Mouse (Mus musculus): ENCODE measurements around the gene Nfe2. TPM values are rescaled to one million over a fixed set of nuclear protein-coding genes. Genes with fewer than 3 reads are reported as not detected.

The Nfe2 gene
- total RNA-seq (2014; fragmentation: Nextera tagmentation) (254 and 313 TPM in 2 replicates), total RNA-seq (2017) (177 TPM in 2 replicates), polyA plus RNA-seq (2012) (151 and 155 TPM in 2 replicates)

- ATAC-seq (ENCODE audit: extremely low read depth, insufficient number of reproducible peaks, low FRiP score, poor library complexity, severe bottlenecking) (peak; percentile 92), DNase-seq (ENCODE audit: low spot score) (peak; percentile 88)
- H3K27me3 ChIP-seq (ENCODE audit: insufficient read depth, low read length): no peaks in the 10 kb centered on the region
- H3K9me3 ChIP-seq (replicated peaks): no peaks in the 10 kb centered on the region
- peak within 1 kb of the TSS; percentile 67 for H3K4me3 ChIP-seq (ENCODE audit: low read depth, low read length)
- peaks cover 65% of the 10 kb centered on the region for H3K4me1 ChIP-seq (ENCODE audit: insufficient read depth, low read depth, low read length)
- TF ChIP-seq GATA1 (IDR thresholded peaks at IDR 0.05; ENCODE audit: borderline replicate concordance, low read length) (no peak), CTCF (IDR thresholded peaks at IDR 0.05; ENCODE audit: low read depth, low read length) (no peak), TAL1 (conservative IDR thresholded peaks at IDR 0.05; ENCODE audit: low read depth, low read length) (peak; percentile 95)
- peaks cover 7% of the 10 kb centered on the region for H3K36me3 ChIP-seq (replicated peaks)
Measured at GRCm38 (mm10) chr15:103257790-103258728, at the start of gene Nfe2. Gene Nfe2, minus strand, starts transcription at chr15:103258403.

GRCm38 (mm10) chr15:103307125-103307524, 48.9 kb upstream of the Nfe2 start:
- Histone ChIP-seq H3K9me3 (replicated peaks) (no peaks in the 10 kb centered on the region), H3K4me1 (ENCODE audit: insufficient read depth, low read depth, low read length) (peaks cover 50% of the 10 kb centered on the region), H3K36me3 (replicated peaks) (no peaks in the 10 kb centered on the region), H3K27me3 (ENCODE audit: insufficient read depth, low read length) (peaks cover 44% of the 10 kb centered on the region), H3K4me3 (ENCODE audit: low read depth, low read length) (no peak overlapping the region; the same call in 1 of the 2 replicates)
- TF ChIP-seq CTCF (IDR thresholded peaks at IDR 0.05; ENCODE audit: low read depth, low read length): peak; percentile 78
- TF ChIP-seq POLR2AphosphoS5 (IDR thresholded peaks at IDR 0.05; ENCODE audit: insufficient replicate concordance, low read depth, low read length): no peak
- peak; percentile 50; the same call in 1 of the 2 replicates for ATAC-seq (ENCODE audit: extremely low read depth, insufficient number of reproducible peaks, low FRiP score, poor library complexity, severe bottlenecking)
- peak; percentile 71 for DNase-seq (ENCODE audit: low spot score)

GRCm38 (mm10) chr15:103305792-103306645, 47.8 kb upstream of the Nfe2 start:
- Histone ChIP-seq H3K4me3 (ENCODE audit: low read depth, low read length) (peak overlapping the region; percentile 76; the same call in 1 of the 2 replicates), H3K36me3 (replicated peaks) (peaks cover 2% of the 10 kb centered on the region), H3K9me3 (replicated peaks) (no peaks in the 10 kb centered on the region), H3K27me3 (ENCODE audit: insufficient read depth, low read length) (peaks cover 47% of the 10 kb centered on the region), H3K4me1 (ENCODE audit: insufficient read depth, low read depth, low read length) (peaks cover 56% of the 10 kb centered on the region)
- ATAC-seq (ENCODE audit: extremely low read depth, insufficient number of reproducible peaks, low FRiP score, poor library complexity, severe bottlenecking): no peak
- no peak for DNase-seq (ENCODE audit: low spot score)
- TF ChIP-seq POLR2AphosphoS5 (IDR thresholded peaks at IDR 0.05; ENCODE audit: insufficient replicate concordance, low read depth, low read length): no peak
- no peak for TF ChIP-seq GATA2 (IDR thresholded peaks at IDR 0.05; ENCODE audit: borderline replicate concordance, low read depth, low read length)

GRCm38 (mm10) chr15:103305070-103305678, 47.0 kb upstream of the Nfe2 start:
- H3K4me3 ChIP-seq (ENCODE audit: low read depth, low read length): peak overlapping the region; percentile 76
- no peaks in the 10 kb centered on the region for H3K9me3 ChIP-seq (replicated peaks)
- peaks cover 50% of the 10 kb centered on the region for H3K4me1 ChIP-seq (ENCODE audit: insufficient read depth, low read depth, low read length)
- peaks cover 10% of the 10 kb centered on the region for H3K36me3 ChIP-seq (replicated peaks)
- H3K27me3 ChIP-seq (ENCODE audit: insufficient read depth, low read length): peaks cover 47% of the 10 kb centered on the region
- DNase-seq (ENCODE audit: low spot score): peak; percentile 91
- TF ChIP-seq CTCF (IDR thresholded peaks at IDR 0.05; ENCODE audit: low read depth, low read length): no peak
- ATAC-seq (ENCODE audit: extremely low read depth, insufficient number of reproducible peaks, low FRiP score, poor library complexity, severe bottlenecking): peak; percentile 95

GRCm38 (mm10) chr15:103304616-103304969, 46.4 kb upstream of the Nfe2 start:
- DNase-seq (ENCODE audit: low spot score) (no peak), ATAC-seq (ENCODE audit: extremely low read depth, insufficient number of reproducible peaks, low FRiP score, poor library complexity, severe bottlenecking) (no peak)
- Histone ChIP-seq H3K36me3 (replicated peaks) (peaks cover 16% of the 10 kb centered on the region), H3K4me1 (ENCODE audit: insufficient read depth, low read depth, low read length) (peaks cover 49% of the 10 kb centered on the region), H3K4me3 (ENCODE audit: low read depth, low read length) (peak overlapping the region; percentile 76), H3K9me3 (replicated peaks) (no peaks in the 10 kb centered on the region), H3K27me3 (ENCODE audit: insufficient read depth, low read length) (peaks cover 47% of the 10 kb centered on the region)
- no peak for TF ChIP-seq GATA1 (IDR thresholded peaks at IDR 0.05; ENCODE audit: borderline replicate concordance, low read length)
- TF ChIP-seq CTCF (IDR thresholded peaks at IDR 0.05; ENCODE audit: low read depth, low read length): no peak
- no peak for TF ChIP-seq GATA2 (IDR thresholded peaks at IDR 0.05; ENCODE audit: borderline replicate concordance, low read depth, low read length)
- TF ChIP-seq TAL1 (conservative IDR thresholded peaks at IDR 0.05; ENCODE audit: low read depth, low read length): no peak
- no peak for TF ChIP-seq POLR2AphosphoS5 (IDR thresholded peaks at IDR 0.05; ENCODE audit: insufficient replicate concordance, low read depth, low read length)

GRCm38 (mm10) chr15:103303916-103304615, 45.9 kb upstream of the Nfe2 start:
- TF ChIP-seq POLR2AphosphoS5 (IDR thresholded peaks at IDR 0.05; ENCODE audit: insufficient replicate concordance, low read depth, low read length) (no peak), GATA2 (IDR thresholded peaks at IDR 0.05; ENCODE audit: borderline replicate concordance, low read depth, low read length) (no peak), TAL1 (conservative IDR thresholded peaks at IDR 0.05; ENCODE audit: low read depth, low read length) (no peak), GATA1 (IDR thresholded peaks at IDR 0.05; ENCODE audit: borderline replicate concordance, low read length) (no peak), CTCF (IDR thresholded peaks at IDR 0.05; ENCODE audit: low read depth, low read length) (no peak)
- DNase-seq (ENCODE audit: low spot score): no peak
- H3K4me3 ChIP-seq (ENCODE audit: low read depth, low read length): peak overlapping the region; percentile 76; the same call in 1 of the 2 replicates
- H3K27me3 ChIP-seq (ENCODE audit: insufficient read depth, low read length): peaks cover 41% of the 10 kb centered on the region
- no peaks in the 10 kb centered on the region for H3K9me3 ChIP-seq (replicated peaks)
- H3K36me3 ChIP-seq (replicated peaks): peaks cover 21% of the 10 kb centered on the region
- no peak for ATAC-seq (ENCODE audit: extremely low read depth, insufficient number of reproducible peaks, low FRiP score, poor library complexity, severe bottlenecking)
- H3K4me1 ChIP-seq (ENCODE audit: insufficient read depth, low read depth, low read length): peaks cover 44% of the 10 kb centered on the region

Measured in G1E (cell line).